Mouse (Mus musculus) 3134 (cell line): ENCODE data around the gene Smyd3.

ENCODE experiments used
- DNase-seq: peaks from one replicate; pipeline ENCODE4 v3.0.0-alpha.2; 2011; ENCODE audit warnings: low spot score; ENCODE audit not compliant: insufficient read length; ENCODE audit errors: extremely low read depth

Gene Smyd3

DNA sequence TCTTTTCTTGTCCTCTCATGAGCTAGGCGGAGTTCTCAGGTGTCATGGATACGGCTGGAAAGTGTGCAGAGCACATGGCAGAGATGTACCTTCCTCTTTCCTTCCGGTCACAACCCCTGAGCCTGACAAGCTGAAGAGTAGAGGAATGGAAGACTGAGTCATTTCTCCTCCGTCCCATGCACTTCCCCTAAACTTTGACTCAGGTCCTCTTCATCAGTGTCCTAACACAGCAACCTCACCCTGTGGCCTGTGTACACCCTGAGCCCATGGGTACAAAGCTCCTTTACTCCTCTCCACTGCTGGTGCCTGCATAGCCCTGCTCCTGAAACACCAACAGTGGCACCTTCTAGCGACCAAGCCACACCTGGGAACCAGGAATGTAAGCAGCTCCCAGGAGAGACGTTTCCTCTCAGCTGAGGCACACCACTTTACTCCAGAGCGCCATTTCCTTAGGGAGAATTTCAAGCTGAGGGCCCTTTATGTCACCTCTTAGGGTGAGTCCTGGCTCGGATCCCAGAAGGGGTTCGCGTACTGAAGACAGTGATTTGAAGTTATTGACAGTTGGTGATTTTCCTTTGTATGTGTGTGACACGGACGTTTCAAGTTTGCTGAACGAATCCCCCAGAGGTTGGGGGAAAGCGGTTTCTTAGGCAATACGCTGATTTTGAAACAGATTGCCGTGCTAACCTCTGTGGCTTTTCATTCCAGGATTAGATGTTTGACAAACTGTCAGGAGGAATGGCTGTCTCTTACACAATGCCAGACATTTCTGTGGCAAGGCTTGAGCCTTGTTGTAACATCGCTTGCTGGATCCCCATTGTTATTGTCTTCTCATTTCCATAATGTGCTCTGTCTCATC lies 471.8 kb downstream of the Smyd3 start:
- peak; percentile 69 for DNase-seq

DNA sequence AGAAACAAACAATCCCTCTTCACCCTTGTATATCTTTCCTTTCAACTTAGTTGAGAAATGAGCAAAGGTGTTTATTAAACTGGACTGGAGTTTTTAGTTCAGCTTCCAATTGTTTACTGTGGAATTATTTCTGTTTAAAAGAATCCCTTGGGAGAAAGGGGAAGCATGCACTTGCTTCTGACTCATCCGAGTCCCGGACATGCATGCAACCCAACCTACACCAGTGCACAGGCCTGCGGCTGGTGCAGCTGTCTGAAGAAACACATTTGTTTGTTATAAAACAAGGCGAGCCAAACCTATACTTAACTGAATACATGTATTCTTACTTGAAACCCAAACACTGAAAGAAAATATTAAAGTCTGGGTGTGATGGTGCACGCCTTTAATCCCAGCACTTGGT lies 473.7 kb downstream of the Smyd3 start:
- DNase-seq, result peak; percentile 64

DNA sequence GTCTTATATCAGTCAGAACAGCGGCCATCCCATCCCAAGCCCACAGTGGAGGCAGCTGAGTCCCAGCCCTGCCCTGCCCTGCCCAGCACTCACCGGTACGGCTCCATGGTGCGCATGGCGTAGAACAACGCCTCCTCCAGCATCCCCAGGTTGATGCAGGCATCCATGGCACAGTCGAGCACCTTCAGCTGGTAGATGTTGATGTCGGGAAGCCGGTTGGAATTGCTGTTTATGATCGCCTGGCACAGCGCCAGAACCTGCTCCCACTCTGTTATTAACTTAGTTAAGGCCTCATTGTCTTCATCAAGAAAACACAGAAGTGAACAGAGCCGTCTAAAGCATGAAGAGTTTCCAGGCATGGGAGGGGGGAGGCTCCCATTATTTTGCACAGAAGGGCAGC lies 474.2 kb downstream of the Smyd3 start:
- peak; percentile 42 for DNase-seq

DNA sequence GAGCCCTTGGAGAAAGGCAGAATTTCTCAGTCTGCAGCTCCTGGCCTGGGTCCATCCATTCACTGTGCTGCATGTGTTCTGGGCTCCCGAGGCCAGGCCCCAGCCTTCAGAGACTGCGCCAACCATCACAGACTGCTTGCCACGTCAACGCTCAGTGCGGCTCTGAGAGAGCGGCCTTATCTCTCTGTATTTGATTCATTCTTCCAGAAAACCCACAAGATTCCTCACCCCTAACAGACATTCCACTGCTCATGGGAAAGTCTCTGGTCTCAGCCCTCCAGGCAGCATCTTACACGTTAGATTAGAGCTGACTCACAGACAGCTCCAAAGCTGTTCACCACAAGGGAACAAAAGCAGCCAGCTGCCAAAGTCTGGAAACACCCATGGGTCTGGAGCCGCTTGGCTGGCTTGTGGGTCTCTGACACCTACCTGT lies 475.9 kb downstream of the Smyd3 start:
- DNase-seq, result peak; percentile 93

- DNase-seq, result peak; percentile 62
Observed at GRCm38 (mm10) chr1:179041231-179041904, 476.5 kb downstream of the Smyd3 start.

DNA sequence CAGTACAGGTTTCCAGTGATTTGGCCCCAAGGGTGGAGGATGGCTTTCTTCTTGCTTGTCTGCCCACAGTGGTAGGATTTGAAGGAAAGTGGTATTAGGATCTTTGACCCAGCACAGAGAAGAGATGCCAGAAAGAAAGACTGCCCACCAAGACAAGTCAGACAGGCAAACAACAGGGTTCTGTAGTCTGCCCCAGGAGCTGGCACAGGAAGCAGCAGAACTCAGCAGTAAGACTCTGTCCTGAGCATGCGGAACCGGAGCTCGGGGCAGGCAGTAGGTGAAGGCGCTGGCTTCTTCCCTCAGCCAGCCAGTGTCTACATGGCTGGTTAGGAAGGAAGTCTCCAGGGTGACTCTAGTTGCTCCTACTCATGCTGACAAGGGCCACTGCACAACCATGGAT lies 479.0 kb downstream of the Smyd3 start:
- DNase-seq, result no peak

- no peak for DNase-seq
Observed at GRCm38 (mm10) chr1:179032947-179033346, 484.9 kb downstream of the Smyd3 start.

DNA sequence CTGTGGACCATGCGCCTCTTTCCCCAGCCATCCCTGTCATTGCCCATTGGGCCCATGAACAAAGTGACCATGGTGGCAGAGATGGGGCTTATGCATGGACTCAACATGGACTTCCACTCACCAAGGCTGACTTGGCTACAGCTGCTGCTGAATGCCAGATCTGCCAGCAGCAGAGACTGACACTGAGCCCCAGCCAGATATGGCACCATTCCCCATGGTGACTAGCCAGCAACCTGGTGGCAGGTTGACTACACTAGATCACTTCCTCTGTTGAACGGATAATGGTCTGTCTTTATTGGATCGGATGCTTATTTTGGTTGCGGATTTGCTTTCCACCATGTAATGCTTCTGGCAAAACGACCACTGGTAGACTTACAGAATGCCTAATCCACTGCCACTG lies 486.3 kb downstream of the Smyd3 start:
- DNase-seq, result no peak

GRCm38 (mm10) chr1:179026614-179027013 lies 491.2 kb downstream of the Smyd3 start:
- no peak for DNase-seq

DNA sequence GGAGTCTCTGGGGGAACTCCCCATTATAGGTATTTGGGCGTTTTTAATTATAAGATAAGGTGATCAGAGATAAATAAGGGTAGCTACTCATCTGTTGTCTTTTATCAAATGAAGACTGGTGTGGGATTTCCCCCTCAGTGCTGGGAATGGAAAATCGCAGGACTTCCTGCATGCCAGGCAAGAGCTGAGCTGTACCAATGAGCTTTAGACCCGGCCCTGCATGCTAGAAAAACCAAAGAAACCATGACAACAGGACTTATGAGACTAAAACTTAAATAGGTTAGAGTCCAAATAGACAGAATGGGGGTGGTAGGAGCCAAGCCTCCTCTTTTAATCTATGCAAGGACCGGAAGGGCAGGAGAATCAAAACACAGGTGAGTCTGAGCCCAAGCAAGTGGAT lies 492.7 kb downstream of the Smyd3 start:
- no peak for DNase-seq

DNA sequence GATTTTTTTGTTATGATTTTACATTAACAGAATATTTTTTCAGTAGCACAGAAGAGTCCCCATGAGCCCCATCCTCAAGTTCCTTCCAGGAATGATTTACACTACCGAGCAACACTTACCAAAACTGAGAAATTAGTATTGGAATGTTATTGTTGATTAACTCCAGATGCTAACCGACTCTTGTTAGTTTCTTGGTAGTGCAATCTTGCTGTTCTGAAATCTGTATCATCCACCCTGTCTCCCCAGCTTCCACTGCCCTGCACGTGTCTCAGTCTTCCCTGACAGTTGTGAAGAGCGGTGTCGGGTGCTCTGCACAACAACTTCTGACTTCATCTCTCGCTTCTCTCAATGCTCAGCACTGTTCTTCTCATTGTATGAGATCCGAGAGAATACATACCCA lies 494.4 kb downstream of the Smyd3 start:
- no peak for DNase-seq

- no peak for DNase-seq
Observed at GRCm38 (mm10) chr1:179017428-179017827, 500.4 kb downstream of the Smyd3 start.

- no peak for DNase-seq
Observed at GRCm38 (mm10) chr1:179013021-179013420, 504.8 kb downstream of the Smyd3 start.

GRCm38 (mm10) chr1:179012273-179012672 lies 505.6 kb downstream of the Smyd3 start:
- peak; percentile 65 for DNase-seq

DNA sequence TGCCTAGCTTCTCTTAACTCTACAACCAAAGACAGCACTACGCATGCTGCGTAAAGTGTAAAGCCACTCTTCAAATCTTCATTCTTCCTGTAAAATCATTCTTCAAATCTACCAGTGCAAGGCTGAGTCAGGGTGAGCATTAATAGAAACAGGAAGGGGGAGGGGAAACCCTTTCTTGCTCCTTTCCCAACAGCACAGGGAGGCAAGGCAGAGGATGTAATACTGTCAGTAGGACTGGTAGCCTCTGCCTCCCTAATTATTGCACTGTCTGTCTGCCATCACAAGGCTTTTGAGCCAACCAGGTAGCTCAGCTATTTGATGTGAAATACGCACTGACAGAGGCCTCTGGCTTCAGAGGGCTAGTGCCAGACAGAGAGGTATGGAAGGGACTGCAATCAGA lies 507.1 kb downstream of the Smyd3 start:
- no peak for DNase-seq

DNA sequence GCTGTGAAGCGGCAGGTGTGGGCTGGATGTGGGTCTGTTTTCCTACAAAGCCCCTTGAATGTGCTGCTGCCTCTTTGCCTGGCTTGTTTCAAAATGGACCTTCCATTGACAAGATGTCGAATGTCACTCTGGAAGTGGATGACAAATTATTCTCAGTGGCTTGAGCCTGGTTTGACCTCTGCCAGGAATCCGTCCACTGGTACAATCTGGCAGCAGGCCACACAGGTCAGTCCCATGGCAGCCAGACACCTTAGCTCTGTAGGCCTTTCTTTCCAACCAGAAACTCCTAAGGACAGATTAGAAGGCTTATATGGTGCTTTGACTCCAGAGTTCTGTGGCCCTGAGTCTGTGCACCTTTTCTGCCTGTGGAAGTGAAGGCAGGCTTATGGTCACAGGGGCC lies 507.9 kb downstream of the Smyd3 start:
- DNase-seq, result no peak

DNA sequence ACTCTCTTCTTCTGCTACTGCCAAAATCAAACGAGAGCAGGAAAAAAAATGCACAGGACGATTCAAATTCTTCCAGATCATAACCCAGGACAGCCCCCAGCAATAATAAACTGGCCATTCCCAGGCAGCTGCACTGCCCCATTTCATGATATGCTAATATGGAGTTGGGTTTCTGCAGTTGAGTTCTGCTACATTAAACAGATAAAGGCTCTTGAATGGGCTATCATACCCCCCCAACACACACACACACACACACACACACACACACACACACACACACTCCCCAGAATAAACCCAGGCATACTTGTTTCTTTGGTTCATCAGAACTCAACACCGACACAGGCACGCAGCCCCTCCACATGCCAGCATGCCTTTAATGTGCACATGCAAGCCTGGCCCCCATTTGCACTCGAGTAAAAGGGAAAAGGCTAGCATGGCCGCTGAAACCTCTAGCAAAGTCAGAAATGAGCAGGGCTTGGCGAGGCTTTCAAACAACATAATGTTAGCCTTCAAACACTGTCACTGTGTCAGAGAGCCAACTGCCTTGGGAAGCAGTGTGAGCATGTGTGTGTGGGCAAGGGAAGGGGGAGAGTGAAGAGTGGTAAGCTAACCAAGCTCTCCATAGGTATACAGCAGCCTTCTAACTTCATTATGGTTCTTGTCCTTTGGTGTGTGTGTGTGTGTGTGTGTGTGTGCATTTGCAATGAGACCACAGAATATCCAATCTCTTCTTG lies 513.5 kb downstream of the Smyd3 start:
- no peak for DNase-seq

DNA sequence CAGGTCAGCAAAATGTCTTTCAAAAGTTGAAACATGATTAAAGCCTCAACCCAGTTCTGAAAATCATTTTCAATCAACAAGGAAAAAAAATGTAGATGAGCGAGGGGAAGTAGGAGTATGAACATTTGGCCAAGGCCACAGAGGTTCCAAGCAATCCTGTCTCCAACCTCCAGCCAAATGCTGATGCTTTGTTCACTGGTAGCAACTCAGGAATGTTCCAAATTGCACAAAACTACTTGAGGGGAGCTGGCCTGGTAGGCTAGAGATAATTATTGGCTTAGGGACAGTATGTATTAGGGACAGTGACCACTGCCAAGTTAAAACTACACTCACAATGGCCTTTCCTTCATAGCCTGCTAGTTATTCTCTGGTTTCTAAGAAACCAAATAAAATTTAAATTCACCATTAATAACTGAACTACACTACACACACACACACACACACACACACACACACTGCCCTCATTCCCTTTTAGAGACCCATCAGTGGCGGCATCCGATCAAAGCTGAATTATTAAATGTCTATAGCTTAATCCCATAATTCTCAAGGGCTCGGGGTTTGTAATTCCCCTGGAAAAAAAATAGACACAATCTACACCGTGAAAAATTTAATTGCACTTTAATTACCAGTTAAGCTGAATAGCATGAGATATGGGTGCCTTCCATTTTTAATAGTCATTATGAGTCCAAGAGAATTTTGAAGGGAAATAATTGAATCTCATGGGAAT lies 514.3 kb downstream of the Smyd3 start:
- DNase-seq, result no peak

GRCm38 (mm10) chr1:178999876-179000528 lies 517.8 kb downstream of the Smyd3 start:
- DNase-seq, result no peak

- no peak for DNase-seq
Observed at GRCm38 (mm10) chr1:178997870-178998269, 520.0 kb downstream of the Smyd3 start.
